Mouse (Mus musculus) monocyte, adult 2 months (primary cell): ENCODE data around the gene Nyap1.

Experiments used
- DNase-seq, 2 experiments: peaks; one replicate each; pipeline ENCODE4 v3.0.0; 2022; ENCODE audit warnings: low spot score in 2 of 2, low read depth in 1 of 2

Gene Nyap1

DNA sequence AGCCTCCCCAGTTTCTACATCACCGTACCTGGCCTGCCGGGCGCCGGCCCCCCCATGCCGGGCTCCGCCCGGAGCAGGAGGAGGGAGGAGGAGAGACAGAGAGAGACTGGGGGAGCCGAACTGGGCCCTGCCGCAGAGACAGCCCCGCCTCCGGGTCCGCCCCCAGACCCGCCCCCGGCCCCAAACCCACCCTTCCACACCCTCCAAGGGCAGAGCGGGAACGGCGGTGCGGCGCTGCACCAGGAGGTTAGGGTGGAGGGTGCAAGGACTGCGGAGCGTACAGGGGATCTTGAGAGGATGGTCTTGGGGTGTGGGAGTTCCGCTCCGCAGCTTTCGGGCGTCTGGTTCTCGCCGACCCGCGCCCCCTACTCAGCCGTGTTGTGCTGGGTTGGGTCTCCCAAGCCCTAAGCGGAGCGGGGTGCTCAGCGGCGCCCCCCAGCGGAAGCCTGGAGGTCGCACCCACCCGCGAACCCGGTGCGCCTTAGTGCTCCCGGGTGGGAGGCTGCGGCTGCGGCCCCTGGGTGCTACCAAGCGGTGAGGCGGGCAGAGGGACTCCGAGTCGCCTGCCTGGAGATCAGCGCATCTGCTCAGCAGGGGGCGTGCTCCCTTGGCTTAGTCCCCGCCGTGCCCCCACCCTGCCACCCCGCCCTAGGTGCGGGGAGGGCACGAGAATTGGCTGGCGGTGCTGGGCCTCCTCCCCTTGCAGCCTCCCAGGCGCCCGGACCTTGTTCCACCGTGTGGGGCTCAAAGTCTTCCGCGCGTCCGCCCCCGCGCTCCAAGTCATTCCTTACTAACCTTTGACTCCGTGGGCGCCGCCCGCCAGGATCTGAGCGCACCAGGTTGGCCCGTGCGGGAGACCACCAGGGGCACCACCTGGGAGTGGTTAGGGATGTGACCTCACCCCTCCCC lies at the start of gene Nyap1:
Gene Nyap1, minus strand, starts transcription at position 585 of the 909 bp plus-strand sequence.
- peak; percentile 37 to 54 for DNase-seq

- DNase-seq, result no peak
Observed at GRCm38 (mm10) chr5:137788946-137789531, 47.6 kb upstream of the Nyap1 start.

DNA sequence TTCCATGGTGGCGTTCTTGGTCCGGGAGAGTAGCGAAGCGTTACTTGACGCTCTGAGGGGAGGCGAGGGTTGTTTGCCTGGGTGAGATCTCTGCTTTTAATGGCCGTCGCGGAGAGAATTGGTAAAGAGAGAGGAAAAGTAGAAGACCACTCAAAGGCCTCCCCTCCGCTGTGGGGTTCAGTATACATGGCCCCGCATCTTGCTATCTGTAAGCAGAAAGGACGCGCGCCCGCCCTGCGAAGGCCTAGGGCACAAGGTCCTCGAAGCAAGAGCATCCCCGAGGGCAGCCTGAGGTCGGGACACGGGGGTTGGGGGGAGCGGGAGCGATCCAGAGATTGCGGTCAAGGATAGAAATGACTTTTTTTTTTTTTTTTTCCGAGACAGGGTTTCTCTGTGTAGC lies 46.8 kb upstream of the Nyap1 start:
- no peak for DNase-seq

GRCm38 (mm10) chr5:137787151-137787928 lies 45.9 kb upstream of the Nyap1 start, which contains the start of the genes Mepce and Zcwpw1:
Gene Mepce (minus strand): TSS chr5:137787655.
Gene Zcwpw1 (plus strand): TSS chr5:137787798.
- peak; percentile 90 for DNase-seq

GRCm38 (mm10) chr5:137786109-137786942 lies 44.9 kb upstream of the Nyap1 start:
- DNase-seq, result peak; percentile 95 to 96

- DNase-seq, result no peak
Observed at GRCm38 (mm10) chr5:137785164-137786031, 44.0 kb upstream of the Nyap1 start.

DNA sequence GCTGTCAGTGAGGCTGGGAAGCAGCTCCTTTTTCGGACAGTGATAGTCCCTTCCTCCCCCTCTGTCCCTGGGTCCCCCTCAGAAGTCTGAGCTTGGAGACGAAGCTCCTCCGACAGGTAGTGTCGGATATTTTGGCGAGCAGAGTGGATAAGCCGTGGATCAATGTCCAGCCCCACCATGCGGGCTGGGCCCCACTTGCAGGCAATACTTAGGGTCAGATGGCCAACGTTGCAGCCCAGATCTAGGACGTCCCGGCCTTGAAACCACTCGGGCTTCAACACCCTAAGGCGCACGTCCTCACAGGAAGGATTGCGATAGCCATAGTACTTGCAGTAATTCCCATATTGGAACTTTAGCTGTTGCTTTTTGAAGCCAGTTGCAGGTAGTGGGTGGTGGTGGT lies 43.1 kb upstream of the Nyap1 start:
- DNase-seq, result no peak

DNA sequence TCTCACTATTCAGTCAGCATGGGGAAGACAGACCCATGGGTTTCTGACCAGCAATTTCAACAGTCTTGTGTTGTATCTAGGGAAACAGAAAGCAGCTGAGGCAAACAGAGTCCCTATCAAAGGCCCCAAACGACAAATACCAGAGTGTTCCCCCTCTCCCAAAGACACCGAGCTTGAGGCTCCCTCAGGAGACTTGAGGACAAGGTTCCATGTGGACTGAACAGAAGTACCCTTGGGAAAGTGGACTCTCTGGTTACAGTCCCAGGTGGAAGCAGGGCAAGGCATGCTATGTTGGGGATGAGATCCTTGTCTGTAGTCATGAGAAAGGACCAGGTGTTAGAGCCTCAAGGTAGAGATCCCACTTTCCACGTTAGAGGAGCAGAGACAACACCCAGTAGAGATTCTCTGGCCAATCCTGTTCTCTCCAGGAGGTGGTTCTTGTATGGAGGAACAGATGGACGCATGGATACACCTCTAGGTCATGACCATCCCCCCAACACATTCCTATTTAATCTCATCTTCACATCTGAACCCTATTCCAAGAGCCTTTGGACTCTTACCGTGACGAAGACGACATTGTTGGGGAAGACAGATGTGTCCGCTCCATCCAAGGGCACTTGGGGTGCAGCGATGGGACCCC lies 42.6 kb upstream of the Nyap1 start:
- no peak for DNase-seq

- no peak for DNase-seq
Observed at GRCm38 (mm10) chr5:137782776-137783522, 41.5 kb upstream of the Nyap1 start.

GRCm38 (mm10) chr5:137781661-137782060 lies 40.3 kb upstream of the Nyap1 start:
- no peak for DNase-seq

GRCm38 (mm10) chr5:137779053-137779933 lies 37.9 kb upstream of the Nyap1 start:
- no peak for DNase-seq

DNA sequence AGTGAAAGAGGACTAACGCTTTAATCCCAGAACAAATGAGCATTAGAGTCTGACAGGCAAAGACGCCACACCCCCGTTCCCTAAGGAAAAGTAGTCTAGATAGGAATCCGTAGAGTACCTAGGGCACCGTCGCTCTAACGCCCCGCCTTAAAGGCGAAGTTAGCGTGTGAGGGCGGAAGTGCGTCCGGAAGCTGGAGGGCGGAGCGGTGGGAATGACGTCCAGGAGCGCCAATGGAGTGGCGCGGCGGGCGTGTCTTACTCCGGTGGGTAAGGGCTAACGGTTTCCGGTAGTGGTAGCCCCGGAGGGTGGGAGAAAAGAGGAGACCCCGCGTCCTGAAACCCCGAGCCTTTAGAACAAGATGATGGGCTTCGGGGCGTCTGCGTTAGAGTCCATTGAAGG lies 37.2 kb upstream of the Nyap1 start, which contains the start of gene Ppp1r35:
Gene Ppp1r35, plus strand, starts transcription at position 215 of the 400 bp plus-strand sequence.
- peak; percentile 73 to 80 for DNase-seq

DNA sequence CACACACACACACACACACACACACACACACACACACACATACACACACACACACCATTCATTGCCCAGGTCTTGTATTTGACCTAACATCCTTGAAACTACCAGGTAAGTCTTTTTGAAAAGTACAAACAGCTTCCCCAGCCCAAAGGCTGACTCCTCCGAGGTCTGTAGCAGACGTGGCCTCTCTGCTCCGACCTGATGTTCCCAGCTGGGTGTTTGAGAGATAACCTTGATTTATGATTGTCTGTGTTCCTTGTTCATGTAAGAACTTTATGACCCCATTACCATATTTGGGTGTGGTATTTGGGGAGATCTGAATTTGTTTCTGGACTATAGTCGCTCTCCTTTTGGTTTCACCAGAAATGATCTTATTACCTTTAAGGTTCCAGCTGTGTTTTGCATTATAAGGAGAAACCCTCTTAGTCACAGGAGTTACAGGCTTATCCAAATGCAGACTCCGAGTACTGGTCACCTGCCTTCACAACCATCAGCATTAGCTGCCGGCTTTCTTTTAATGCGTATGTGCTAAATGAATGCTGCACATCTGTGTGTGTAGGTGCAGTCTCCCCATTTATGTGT lies 35.9 kb upstream of the Nyap1 start:
- DNase-seq, result no peak

GRCm38 (mm10) chr5:137776408-137776918 lies 35.1 kb upstream of the Nyap1 start:
- no peak for DNase-seq

- no peak for DNase-seq
Observed at GRCm38 (mm10) chr5:137775587-137776290, 34.3 kb upstream of the Nyap1 start.

DNA sequence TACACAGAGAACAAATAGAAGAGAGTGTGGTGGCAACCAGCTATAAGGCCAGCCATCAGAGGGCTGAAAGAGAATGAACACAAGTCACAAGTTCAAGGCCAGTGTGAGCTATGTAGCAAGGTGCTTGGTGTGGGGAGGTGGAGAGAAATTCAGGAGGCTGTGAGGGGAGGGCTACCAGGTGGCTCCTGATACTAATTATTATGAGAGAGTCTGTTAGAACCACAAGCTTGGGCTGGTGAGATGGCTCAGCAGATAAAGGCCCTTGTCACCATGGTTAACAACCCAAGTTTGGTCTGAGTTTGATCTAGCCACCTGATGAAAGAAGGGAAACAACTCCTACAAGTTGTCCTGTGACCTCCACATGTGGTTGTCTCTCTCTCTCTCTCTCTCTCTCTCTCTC lies 31.3 kb upstream of the Nyap1 start:
- DNase-seq, result no peak
